Mouse (Mus musculus): ENCODE data around the gene Hoxd12. TPM values are rescaled to one million over a fixed set of nuclear protein-coding genes. Genes with fewer than 3 reads are reported as not detected.

Hoxd12 gene
- total RNA-seq, 2 experiments from 2014 or later: not detected

GRCm38 (mm10) chr2:74681594-74682531, 7.0 kb downstream of the Hoxd12 start:
- DNase-seq: no peak

GRCm38 (mm10) chr2:74682796-74683195, 8.0 kb downstream of the Hoxd12 start:
- DNase-seq: no peak

DNA sequence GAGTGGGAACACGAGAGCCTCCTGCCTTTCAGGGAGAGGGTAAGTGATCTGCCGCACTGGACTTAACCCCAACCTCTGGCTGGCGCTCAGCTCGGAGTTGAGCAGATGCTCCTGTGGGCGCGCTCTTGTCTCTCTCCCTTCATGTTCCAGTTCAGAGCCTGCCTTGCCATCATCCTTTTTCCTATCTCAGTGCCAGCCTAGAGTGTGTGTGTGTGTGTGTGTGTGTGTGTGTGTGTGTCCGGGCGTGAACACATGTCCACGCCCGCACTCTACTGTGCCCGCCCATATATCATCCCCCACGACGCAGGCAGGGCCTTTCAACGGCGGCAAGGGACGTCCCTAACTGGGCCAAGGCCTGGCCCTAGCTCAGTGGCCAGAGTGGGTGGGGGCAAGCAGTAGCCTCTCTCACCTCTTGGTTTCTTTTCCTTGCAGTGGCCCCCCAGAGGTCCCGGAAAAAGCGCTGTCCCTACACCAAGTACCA, 8.7 kb downstream of the Hoxd12 start:
- no peak for DNase-seq

- no peak for DNase-seq
Observed at GRCm38 (mm10) chr2:74684106-74684505, 9.3 kb downstream of the Hoxd12 start.

- no peak for DNase-seq
Observed at GRCm38 (mm10) chr2:74685059-74685603, 10.3 kb downstream of the Hoxd12 start.

DNA sequence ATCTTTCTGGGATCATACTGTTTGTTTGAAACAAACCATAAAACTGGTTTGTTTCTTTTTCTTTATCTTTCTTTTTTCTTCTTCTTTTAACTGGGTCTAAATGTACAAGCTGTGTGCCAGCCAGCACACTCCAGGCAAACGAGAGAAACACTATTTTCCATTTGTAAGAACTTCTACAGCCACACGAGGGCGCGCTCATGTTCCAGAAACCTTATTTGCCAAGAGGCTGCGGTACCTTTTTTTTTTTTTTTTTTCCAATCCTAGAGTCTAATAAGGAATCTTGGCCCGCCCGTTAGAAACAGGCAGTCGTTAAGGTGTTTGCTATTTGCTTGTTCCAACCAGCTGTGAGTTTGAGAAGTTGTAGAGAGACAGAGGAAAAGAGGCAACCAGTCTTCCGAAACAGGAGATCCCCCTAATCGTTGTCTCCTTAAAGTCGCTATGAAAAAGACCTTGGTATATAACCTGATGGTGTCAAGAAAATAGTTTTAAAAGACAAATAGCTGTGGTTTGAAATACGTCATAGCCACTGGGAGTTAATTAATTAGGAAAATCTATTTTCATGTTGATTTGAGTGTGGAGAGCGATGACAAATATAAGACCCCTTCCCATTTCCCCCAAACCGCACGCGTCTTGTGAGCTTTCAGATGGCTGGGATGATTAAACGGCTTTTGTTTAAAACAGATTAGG, 11.6 kb downstream of the Hoxd12 start:
- DNase-seq: peak; percentile 62

DNA sequence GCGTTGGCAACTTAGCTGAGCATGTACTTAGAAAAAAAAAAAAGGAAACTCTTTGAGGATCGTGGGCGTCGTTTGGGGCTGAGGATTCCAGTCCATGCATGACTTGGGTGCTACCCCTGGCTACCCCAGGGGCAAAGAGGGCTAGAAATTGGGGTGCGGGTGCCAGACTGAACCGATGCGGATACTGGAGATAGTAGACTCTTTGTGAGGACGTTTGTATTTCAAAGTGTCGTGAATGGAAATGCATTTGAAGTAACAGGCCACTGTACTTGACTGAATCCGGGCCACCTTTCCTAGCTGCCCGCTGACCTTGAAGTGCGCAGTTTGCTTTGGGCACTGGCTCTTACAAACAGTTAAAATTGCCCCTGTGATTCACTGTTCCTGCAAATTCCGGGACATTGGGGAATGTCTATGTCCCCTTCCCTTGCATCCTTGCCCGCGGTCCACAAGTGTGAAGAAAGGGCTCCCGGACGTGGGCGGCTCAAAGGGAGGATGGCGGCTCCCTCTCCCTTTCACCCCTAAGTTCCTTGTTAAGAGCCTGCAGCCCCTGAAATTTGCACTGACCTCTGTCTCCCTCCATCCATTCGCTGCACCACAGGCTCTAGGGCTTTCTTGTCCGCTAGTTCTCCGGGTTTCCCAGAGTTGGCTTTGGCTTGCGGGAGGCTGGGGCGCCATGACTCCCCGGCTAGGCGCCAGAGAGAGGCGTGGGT, 12.3 kb downstream of the Hoxd12 start:
- peak; percentile 26 for DNase-seq

GRCm38 (mm10) chr2:74687698-74688555, 13.1 kb downstream of the Hoxd12 start:
- DNase-seq: no peak

DNA sequence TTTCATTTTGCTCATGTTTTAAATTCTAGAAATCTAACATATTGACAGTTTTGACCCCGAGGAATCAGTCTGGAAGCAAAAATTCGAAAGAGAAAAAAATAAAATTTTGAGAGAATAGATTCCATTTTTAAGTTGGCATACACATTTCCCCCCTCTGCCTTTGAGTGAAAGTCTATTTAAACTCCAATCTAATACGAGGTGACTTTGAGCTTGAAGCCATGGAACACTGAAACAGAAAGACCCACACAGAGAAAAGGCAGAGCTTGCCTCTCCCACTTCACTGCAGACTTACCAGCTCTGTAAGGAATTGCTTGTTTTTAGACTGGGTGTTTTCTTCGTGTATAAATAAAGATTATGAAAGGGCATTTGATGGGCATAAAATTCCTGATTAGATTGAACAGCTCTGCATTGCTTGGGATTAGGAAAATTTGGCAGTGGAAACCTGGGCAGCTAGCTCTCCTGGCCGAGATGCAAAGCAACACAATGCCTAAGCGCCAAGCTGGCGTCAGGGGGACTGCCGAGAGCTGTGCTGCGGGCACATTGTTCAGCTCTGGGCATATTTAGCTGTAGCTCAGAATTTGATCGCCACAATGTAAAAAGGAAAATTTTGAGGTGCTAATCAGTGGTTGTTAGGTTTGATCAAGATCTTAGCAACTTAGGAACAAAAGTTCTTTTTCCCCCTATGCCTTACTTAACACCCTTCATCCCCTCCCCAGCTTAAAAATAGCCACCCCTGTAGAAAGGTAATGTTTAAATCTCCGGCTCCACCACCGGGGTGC, 14.2 kb downstream of the Hoxd12 start:
- no peak for DNase-seq

DNA sequence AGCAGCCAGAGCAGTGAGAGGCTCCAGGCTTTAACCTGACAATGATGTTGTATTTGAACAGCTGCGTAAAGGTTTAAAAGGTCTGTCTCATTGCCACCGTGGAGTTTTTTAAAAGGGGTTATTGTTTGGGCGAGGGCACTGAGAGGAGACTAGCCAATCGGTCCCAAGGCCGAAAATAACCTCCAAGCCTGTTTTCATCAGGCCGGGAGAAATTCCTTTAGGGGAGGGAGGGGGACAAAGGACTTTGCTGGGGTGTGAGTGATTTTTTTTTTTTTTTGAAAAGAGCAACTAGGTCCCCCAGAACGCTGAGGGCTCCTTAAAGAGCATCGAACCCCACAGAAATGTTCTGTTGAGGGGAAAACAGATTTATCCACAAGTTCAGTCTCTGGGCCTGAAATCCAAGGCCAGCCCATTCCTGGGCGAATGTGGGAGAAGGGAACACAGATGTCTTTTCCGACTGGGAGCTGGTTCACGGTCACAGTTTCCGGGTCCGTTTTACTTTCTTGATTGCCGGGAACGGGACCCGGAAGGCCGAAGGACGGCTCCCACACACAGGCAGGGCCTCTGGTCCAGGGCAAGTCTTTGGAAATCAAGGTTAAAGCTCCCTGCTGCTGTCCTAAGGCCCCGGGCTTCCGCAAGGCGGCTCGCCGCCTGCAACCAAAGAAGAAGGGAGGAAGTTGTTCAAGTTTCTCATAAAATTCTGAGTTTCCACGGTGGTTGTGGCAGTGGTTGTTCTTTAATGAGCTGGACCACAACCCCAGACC, 14.9 kb downstream of the Hoxd12 start:
- DNase-seq: no peak

- DNase-seq: no peak
Observed at GRCm38 (mm10) chr2:74690338-74690716, 15.5 kb downstream of the Hoxd12 start.

- DNase-seq: peak; percentile 73
Observed at GRCm38 (mm10) chr2:74691022-74691951, 16.5 kb downstream of the Hoxd12 start, which contains the start of gene Hoxd10. TSS of gene Hoxd10 (plus strand) at chr2:74691924.

DNA sequence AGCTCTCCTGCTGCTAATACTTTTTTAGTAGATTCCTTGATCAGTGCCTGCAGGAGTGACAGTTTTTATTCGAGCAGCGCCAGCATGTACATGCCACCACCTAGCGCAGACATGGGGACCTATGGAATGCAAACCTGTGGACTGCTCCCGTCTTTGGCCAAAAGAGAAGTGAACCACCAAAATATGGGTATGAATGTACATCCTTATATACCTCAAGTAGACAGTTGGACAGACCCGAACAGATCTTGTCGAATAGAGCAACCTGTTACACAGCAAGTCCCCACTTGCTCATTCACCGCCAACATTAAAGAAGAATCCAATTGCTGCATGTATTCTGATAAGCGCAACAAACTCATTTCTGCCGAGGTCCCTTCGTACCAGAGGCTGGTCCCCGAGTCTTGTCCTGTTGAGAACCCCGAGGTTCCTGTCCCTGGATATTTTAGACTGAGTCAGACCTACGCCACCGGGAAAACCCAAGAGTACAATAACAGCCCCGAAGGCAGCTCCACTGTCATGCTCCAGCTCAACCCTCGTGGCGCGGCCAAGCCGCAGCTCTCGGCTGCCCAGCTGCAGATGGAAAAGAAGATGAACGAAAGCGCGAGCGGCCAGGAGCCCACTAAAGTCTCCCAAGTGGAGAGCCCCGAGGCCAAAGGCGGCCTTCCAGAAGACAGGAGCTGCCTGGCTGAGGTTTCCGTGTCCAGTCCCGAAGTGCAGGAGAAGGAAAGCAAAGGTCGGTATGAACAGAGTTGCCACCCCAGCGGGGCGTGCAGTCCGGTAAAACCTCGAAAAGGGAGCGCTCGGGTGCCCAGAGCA, 17.4 kb downstream of the Hoxd12 start:
- DNase-seq: no peak

DNA sequence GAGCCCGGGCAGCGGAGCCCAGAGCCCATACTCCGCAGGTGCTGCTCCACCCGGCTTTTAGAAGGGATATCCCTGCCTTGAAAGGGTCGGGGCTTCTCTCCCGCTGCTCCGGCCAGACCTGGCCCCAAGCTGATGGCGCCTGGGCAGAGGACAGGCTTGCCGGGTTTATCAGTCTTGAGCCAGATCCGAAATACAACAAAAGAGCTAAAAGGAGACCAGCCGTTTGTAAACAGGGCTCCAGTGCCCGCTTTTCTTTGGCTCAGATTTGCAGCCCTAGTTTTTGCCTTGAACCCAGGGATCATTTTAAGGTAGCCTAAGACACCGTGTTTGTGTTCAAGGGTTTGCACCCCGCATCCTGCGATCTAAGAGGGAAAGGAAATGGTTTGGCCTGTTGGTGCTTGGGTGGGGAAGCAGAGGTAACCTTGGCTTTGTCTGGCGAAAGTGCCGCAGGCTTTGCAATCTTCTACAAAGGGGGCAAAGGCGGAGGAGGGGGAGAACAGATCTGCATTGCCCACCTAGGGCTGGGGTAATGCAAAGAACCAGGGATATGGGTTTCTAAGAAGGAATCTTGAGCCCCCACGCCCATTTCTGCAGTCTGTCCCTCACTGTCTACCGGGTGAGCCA, 18.1 kb downstream of the Hoxd12 start:
- no peak for DNase-seq

- no peak for DNase-seq
Observed at GRCm38 (mm10) chr2:74693432-74693827, 18.6 kb downstream of the Hoxd12 start.

DNA sequence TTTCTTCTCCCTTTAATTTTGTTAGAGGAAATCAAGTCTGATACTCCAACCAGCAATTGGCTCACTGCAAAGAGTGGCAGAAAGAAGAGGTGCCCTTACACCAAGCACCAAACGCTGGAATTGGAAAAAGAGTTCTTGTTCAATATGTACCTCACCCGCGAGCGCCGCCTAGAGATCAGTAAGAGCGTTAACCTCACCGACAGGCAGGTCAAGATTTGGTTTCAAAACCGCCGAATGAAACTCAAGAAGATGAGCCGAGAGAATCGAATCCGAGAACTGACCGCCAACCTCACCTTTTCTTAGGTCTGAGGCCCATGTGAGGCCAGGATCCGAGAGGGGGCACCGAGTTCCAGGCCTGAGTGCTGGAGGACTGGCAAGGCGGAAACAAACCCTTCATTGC, 19.3 kb downstream of the Hoxd12 start:
- no peak for DNase-seq

- DNase-seq: no peak
Observed at GRCm38 (mm10) chr2:74695383-74695782, 20.6 kb downstream of the Hoxd12 start.
